Mouse (Mus musculus) right cerebral cortex, postnatal 4 days (tissue): ENCODE results near the gene Plod3.

ENCODE experiments used
- DNase-seq: peaks from one replicate; pipeline ENCODE4 v3.0.0-alpha.2; 2022

Plod3 gene

DNA sequence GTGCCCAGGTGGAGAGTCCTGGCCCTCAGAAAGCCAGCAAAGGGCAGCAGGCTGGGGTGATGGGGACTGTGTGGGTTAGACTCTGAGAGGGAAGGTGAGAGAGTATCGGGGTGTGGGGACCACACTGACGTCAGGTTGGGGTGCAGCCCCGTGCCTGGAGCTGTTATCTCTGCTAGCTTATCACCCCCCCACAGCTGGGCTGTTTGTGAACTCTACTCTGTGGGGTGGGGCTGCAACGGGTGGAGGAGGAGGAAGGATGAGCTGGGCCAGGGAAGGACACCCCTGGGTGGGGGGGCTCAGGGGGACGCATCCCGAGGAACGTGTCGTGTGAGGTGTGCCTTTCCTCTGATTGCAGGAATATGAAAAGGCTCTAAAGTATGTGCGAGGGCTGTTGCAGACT is 21.6 kb upstream of the Plod3 start:
- no peak for DNase-seq

- no peak for DNase-seq
These were observed 21.1 kb upstream of the Plod3 start for GRCm38 (mm10) chr5:136965686-136966085.

- DNase-seq, result no peak
These were observed 20.5 kb upstream of the Plod3 start, which contains the start of gene Cldn15 for GRCm38 (mm10) chr5:136966331-136966730. Gene Cldn15 (plus strand): TSS chr5:136966616.

- DNase-seq, result no peak
These were observed 19.9 kb upstream of the Plod3 start for GRCm38 (mm10) chr5:136966861-136967455.

GRCm38 (mm10) chr5:136967592-136967991 is 19.2 kb upstream of the Plod3 start:
- DNase-seq, result no peak

DNA sequence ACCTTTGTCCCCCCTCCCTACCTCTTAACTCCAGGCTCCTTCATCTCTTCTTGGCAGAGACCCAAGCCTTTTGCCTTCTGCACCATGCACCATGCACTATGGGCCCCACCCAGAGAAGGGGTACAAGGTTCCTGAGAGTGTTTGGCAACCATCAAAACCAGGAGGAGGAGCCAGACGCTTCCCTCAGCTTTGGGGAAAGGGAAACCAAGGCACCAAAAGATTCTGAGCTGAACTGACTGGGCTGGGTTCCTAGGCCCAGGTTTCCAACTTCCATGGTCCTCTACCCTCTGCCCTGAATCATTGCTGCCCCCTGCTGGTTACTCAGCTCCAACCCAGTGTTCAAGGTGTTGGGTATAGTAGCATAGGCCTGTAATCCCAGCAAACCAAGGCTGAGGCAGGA is 16.1 kb upstream of the Plod3 start:
- peak; percentile 43 for DNase-seq

- DNase-seq, result no peak
These were observed 13.1 kb upstream of the Plod3 start for GRCm38 (mm10) chr5:136973670-136974069.

DNA sequence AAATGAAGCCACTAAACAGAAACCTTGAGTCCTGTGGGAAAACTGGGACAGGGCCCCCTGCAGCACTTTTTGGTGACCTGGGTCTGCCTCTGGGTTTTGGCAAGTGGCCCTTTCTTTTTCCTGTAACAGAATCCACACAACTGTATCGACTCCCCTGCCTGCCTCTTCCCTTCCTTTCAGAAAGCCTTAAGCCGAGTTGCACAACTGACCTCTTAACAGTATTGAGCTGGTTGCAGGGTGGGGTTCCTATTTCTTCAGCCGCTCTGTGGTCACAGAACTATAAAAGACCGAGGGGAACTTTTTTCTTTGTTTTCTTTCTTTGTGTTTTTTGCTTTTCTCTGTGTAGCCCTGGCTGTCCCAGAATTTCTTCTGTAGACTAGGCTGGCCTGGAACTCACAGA is 9.1 kb upstream of the Plod3 start:
- DNase-seq, result no peak

DNA sequence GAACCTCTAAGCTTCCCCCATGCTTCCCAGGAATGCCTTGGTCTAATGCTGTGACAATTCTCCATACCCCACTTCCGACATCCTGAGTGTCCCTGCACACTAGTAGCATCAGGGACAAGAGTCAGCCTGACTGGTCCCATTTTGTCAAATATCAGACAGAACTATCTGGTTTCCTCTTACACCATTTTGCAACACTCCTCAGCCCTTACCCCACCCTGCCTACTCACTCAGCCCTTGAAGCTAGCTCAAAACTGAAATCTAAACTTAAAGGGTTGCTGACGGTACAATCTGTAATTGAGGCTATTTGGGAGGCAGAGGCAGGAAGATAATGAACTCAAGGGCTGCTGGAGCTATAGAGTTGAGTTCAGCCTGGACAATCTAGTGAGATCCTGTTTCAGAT is 7.1 kb upstream of the Plod3 start:
- no peak for DNase-seq

- DNase-seq, result no peak
These were observed 5.8 kb upstream of the Plod3 start for GRCm38 (mm10) chr5:136980974-136981373.

- peak; percentile 65 for DNase-seq
These were observed 4.4 kb upstream of the Plod3 start for GRCm38 (mm10) chr5:136982338-136982930.

- DNase-seq, result no peak
These were observed 2.0 kb upstream of the Plod3 start for GRCm38 (mm10) chr5:136984828-136985227.

DNA sequence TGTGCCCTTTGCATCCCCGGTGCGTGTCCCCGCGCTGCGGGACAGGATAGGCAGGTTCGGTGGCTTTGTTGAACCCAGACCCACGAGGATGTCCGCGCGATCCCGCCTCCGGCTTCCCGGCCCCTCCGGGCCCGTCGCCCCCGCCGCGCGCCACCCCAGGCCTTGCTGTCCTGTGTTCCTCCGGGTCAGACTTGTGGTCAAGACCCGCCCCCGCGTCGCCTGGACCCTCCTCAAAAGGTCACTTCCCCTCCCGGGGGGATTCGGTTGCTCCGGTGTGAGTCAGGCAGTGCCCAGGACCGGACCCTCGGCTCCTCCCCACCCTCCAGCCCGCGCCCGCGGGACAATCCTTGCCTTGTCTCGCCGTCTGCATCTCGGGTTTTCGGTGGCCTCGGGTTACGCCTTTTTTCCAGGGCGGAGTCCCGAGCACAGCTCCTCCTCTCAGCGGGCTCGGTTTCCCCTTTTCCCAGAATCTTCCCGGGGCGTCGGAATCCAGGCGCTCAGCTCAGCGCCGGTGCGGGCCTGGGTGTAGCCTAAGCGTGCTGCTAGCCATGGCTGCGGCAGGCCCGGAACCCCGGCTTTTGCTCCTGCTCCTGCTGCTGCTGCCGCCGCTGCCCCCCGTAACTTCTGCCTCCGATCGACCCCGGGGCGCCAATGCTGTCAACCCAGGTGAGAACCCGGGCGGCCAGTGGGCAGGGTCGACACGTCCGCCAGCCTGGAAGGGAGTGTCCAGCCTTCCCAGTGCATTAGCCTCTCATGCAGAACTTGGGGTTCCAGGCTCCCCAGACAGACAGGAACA is 517 bp downstream of the Plod3 start:
- peak; percentile 67 for DNase-seq

DNA sequence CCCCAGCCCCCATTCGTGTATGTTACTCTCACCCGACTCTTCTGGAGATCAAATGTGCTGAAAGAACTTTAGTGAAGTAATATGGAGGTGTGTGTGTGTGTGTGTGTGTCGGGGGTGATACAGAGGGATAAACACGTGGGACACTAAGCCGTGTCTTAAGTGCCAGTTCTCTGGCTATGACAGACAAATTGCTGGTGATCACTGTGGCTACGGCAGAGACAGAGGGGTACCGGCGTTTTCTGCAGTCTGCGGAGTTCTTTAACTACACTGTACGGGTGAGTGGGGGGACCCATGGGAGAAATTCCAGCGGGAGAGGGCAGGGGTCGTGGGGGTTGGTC is 1.1 kb downstream of the Plod3 start, which contains the start of gene Znhit1:
Gene Znhit1, minus strand, starts transcription at position 88 of the 338 bp plus-strand sequence.
- no peak for DNase-seq

DNA sequence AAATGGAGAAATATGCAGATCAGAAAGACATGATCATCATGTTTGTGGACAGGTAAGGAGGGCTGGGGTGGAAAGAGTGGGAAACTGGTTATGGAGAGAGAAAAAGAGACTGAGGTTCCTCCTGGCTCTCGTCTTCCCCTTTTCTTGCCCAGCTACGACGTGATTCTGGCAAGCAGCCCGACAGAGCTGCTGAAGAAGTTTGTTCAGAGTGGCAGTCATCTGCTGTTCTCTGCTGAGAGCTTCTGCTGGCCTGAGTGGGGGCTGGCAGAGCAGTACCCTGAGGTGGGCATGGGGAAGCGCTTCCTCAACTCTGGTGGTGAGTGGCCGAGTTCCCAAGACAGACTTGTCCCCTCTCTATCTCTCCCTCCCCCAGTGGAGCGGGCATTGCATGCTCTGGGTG is 1.6 kb downstream of the Plod3 start:
- DNase-seq, result peak; percentile 61

GRCm38 (mm10) chr5:136989801-136990200 is 3.0 kb downstream of the Plod3 start:
- no peak for DNase-seq

DNA sequence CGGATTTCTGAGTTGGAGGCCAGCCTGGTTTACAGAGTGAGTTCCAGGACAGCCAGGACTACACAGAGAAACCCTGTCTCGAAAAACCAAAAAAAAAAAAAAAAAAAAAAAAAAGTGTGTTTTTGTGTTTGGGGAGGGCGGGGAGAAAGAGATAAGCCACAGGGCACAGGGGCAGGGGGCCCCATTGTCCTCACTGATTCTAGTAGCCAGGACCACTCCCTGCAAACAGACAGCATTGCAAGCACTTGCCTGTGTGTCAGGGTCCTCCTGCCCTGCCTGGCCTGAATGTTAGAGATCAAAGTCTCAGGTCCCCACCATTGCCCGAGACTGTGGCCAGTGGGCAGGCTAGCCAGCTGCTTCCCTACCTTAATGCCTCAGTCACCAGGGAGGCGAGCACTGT is 12.6 kb downstream of the Plod3 start:
- no peak for DNase-seq

DNA sequence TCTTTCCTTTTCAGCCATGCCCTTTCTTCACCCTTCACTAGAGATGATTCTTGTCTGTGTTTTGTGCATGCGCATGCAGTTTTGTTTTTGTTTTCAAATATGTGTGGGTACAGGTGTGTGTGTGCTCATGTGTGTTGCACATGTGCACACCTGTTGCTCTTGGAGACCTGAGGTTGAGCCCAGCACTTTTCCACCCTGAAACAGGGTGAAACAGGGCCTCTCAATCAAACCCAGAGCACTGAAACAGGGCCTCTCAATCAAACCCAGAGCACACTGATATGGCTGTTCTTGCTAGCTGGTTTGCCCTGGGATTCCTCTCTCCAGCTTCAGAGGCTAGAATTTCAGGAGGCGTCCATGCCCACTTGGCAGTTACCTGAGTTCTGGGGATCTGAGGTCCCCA is 13.8 kb downstream of the Plod3 start:
- DNase-seq, result no peak

DNA sequence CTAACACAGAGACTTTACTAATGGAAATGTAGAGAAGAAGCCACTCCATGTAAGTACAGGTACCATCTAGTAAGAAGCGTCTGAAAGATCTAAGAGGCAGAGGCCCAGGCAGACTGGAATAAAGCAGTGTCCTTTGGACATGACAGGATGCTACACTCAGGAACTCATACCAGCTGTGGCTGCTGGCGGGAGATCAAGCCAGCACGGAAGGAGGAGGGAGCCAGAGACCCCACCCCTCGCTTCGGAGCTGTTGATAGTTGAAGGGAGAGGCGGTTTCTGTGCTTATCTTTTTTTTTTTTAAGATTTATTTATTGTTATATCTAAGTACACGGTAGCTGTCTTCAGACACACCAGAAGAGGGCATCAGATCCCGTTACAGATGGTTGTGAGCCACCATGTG is 20.5 kb downstream of the Plod3 start:
- DNase-seq, result no peak

DNA sequence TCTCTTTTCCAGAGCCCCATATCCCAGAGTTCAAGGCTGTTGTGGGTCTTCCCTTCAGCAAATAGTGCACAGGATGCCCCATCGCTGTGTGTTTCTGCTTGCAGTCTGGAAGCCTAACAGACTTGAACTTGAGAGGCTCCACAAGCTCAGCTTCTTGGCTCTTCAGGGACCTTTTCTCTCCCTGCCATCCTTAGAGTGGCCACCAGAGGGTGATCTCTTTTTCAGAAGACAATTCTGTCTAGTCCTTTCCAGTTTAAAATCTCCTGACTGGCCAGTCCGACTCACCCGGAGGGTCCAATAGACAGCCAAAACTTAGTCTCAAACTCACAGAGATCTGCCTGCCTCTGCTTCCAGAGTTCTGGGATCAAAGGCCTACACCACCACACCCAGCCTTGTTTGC is 23.2 kb downstream of the Plod3 start:
- DNase-seq, result peak; percentile 55

GRCm38 (mm10) chr5:137012401-137012950 is 25.7 kb downstream of the Plod3 start:
- DNase-seq, result no peak

GRCm38 (mm10) chr5:137015913-137016312 is 29.1 kb downstream of the Plod3 start:
- no peak for DNase-seq

- DNase-seq, result no peak
These were observed 37.5 kb downstream of the Plod3 start for GRCm38 (mm10) chr5:137024318-137024717.

DNA sequence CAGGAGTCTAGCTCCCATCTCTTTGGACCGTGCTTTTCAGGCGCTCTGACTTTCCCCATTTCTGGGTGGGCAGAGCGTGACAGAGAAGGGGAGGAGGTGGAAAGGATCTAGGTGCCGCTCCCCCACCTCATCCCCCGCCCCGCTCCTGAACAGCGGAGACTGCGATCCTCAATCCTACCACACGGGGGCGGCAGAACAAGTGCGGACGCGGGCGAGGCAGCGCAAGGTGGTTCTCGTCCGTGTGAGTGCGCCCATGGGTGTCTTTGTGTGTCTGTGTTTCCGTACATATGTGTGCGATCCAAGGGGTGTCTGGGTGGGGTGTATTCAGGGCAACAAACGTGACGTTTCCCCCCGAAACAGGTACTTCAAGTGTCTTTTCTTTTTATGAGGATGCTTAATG is 38.3 kb downstream of the Plod3 start:
- peak; percentile 95 for DNase-seq
